Mouse (Mus musculus) kidney, embryonic 14.5 days (tissue): Measurements from ENCODE around the gene Smyd2. TPM values are rescaled to one million over a fixed set of nuclear protein-coding genes. Genes with fewer than 3 reads are reported as not detected.

Experiments
- ATAC-seq: fragments of 200-750 bp; cut with Nextera tagmentation; 2 replicates; pipeline ENCODE4 v1.8.0; 2017; ENCODE audit warnings: moderate number of reproducible peaks, mild to moderate bottlenecking, moderate TSS enrichment, moderate library complexity; ENCODE audit not compliant: low FRiP score, low TSS enrichment
- H3K27ac ChIP-seq: fragments of 300-500 bp; sonication (generic); 2 replicates; pipeline ENCODE4 v1.5.1; 2014; ENCODE audit warnings: low read depth, mild to moderate bottlenecking, low read length, moderate library complexity, mixed read lengths
- H3K27me3 ChIP-seq: fragments of 300-500 bp; sonication (generic); 2 replicates; pipeline ENCODE4 v1.6.1; 2014; ENCODE audit warnings: mild to moderate bottlenecking, low read length; ENCODE audit not compliant: control insufficient read depth, insufficient read depth
- H3K36me3 ChIP-seq: fragments of 300-500 bp; sonication (generic); 2 replicates; pipeline ENCODE4 v1.6.1; 2014; ENCODE audit warnings: low read length, mixed read lengths; ENCODE audit not compliant: control insufficient read depth, insufficient read depth
- H3K4me1 ChIP-seq: fragments of 300-500 bp; sonication (generic); 2 replicates; pipeline ENCODE4 v1.6.1; 2014; ENCODE audit warnings: low read length, mixed read lengths; ENCODE audit not compliant: control insufficient read depth, insufficient read depth
- H3K4me2 ChIP-seq: fragments of 300-500 bp; sonication (generic); replicated peaks from 2 replicates; pipeline ENCODE4 v1.6.1; 2014; ENCODE audit warnings: low read depth, mild to moderate bottlenecking, low read length
- H3K4me3 ChIP-seq: fragments of 300-500 bp; sonication (generic); 2 replicates; pipeline ENCODE4 v1.5.1; 2014; ENCODE audit warnings: mild to moderate bottlenecking, low read length
- H3K9ac ChIP-seq: fragments of 300-500 bp; sonication (generic); 2 replicates; pipeline ENCODE4 v1.6.1; 2014; ENCODE audit warnings: low read depth, mild to moderate bottlenecking, low read length, moderate library complexity
- H3K9me3 ChIP-seq: fragments of 300-500 bp; sonication (generic); 2 replicates; pipeline ENCODE4 v1.6.1; 2016; ENCODE audit warnings: low read length; ENCODE audit not compliant: control insufficient read depth
- WGBS: fragments of 180-500 bp; shearing (Covaris S2); extraction: QIAGEN DNeasy Blood & Tissue Kit; methylation state at CpG from one replicate; pipeline ENCODE4 v1.1.7; 2014; 5-methylcytosine and 5-hydroxymethylcytosine counted together
- polyA plus RNA-seq: library from polyadenylated mRNA; unstranded; fragments of >200 nt; fragmentation: Nextera tagmentation; extraction: Ambion mirVana; gene quantifications from 2 replicates; pipeline ENCODE4 v1.2.1, GENCODE M21; 2014

Gene Smyd2
- polyA plus RNA-seq, 1 experiment from 2014 or later = 93.3 TPM

DNA sequence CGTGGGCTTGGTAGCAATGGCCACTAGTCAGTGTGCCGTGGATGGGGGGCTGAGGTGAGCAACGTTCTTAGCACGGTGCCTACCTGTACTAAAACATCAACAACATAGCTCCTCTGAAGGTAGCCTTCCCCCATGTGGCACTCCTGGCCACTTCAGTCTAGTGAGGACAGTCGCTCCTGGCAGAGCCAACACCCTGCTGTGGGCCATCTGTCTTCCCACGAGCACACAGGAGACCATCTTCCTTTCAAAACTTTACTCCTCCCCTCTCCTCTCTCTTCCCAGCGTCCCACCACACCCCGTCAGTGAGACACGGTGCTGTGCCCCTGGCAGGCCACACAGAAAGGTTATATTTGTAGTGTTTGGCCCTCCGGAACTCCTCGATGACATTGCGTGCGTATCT, 37.2 kb downstream of the Smyd2 start:
- H3K27me3 ChIP-seq = no peaks in the 10 kb centered on the region
- whole genome bisulfite sequencing = 64% methylated on average over 13 of the region's 13 CpGs
- 0 out of 2 replicates have a peak, but pooled peaks cover 12% of the 10 kb centered on the region for H3K4me1 ChIP-seq
- ATAC-seq = no peak
- no peak overlapping the region for H3K4me3 ChIP-seq
- peaks cover 14% of the 10 kb centered on the region for H3K36me3 ChIP-seq
- no peak overlapping the region for H3K9ac ChIP-seq
- H3K27ac ChIP-seq = no peak overlapping the region
- no peaks in the 10 kb centered on the region for H3K9me3 ChIP-seq
- H3K4me2 ChIP-seq = no peak overlapping the region

DNA sequence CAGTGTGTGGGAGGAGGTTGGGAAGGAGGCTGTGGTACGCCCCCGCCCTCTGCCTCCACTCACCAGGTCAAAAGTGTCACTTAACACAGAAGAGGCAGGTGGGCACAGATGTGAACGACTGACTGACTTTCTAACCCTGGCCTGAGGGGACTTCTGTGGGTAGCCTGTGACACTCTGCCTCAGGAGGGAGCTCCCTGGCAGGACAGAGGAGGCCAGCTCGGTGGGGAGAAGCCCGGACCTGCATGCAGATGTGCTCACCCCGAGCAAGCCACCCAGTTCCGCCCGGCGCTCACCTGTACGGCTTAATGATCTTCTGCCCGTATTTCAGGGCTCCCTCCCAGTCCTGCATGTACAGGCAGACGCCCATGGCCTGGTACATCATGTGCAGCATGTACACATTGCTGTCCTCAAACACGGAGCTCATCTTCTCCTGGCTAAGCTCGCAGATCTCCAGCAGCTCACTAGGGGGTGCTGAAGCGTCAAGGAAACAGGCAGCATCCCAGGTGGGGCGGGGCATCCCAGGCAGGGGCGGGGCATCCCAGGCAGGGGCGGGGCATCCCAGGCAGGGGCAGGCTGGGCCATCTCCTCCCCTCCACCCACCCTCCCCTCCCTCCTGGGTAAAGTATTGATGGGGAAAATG, 38.5 kb downstream of the Smyd2 start:
- peak; percentile 20; the same call in 1 of the 2 replicates for ATAC-seq
- no peak overlapping the region for H3K27ac ChIP-seq
- WGBS = 27% methylated on average over 18 of the region's 18 CpGs

GRCm38 (mm10) chr1:189882886-189883285, 39.3 kb downstream of the Smyd2 start:
- peak; percentile 13 for ATAC-seq
- H3K4me2 ChIP-seq = no peak overlapping the region
- no peaks in the 10 kb centered on the region for H3K9me3 ChIP-seq
- H3K36me3 ChIP-seq = peaks cover 14% of the 10 kb centered on the region
- no peak overlapping the region for H3K27ac ChIP-seq
- H3K4me1 ChIP-seq = 0 out of 2 replicates have a peak, but pooled peaks cover 9% of the 10 kb centered on the region
- 46% methylated on average over 7 of the region's 7 CpGs for WGBS
- no peak overlapping the region for H3K4me3 ChIP-seq
- no peaks in the 10 kb centered on the region for H3K27me3 ChIP-seq
- H3K9ac ChIP-seq = no peak overlapping the region

More for the DNA sequence above, 38.5 kb downstream of the Smyd2 start:
- Histone ChIP-seq H3K9me3 (no peaks in the 10 kb centered on the region), H3K9ac (no peak overlapping the region), H3K4me1 (0 out of 2 replicates have a peak, but pooled peaks cover 9% of the 10 kb centered on the region), H3K36me3 (peaks cover 14% of the 10 kb centered on the region), H3K27me3 (no peaks in the 10 kb centered on the region), H3K4me3 (no peak overlapping the region), H3K4me2 (no peak overlapping the region)

DNA sequence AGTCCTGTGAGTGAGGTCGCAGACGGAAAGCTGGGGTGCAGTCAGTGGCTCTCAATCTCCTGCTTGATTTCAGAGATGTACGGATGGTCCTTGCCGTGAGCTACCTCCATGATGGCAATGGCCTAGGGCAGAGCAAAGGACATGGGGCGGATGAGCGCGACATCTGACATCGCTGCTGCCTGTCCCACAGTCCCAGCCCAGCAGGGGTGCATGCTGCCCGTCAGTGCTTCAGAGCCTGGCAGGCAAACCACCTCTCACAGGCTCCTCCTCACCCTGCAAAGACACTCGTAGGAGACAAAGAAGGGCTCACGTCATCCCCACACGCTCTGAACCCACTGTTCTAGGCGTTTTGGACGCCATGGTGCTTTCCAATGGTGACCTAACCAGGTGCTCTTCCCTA, 41.4 kb downstream of the Smyd2 start:
- Histone ChIP-seq H3K4me3 (no peak overlapping the region), H3K4me2 (no peak overlapping the region), H3K27me3 (no peaks in the 10 kb centered on the region), H3K9ac (no peak overlapping the region), H3K9me3 (no peaks in the 10 kb centered on the region), H3K4me1 (0 out of 2 replicates have a peak, but pooled peaks cover 9% of the 10 kb centered on the region), H3K27ac (no peak overlapping the region), H3K36me3 (peaks cover 15% of the 10 kb centered on the region; the same call in 1 of the 2 replicates)
- 72% methylated on average over 14 of the region's 14 CpGs for WGBS
- ATAC-seq = no peak

GRCm38 (mm10) chr1:189879965-189880364, 42.2 kb downstream of the Smyd2 start:
- Histone ChIP-seq H3K9ac (no peak overlapping the region), H3K27me3 (no peaks in the 10 kb centered on the region), H3K9me3 (no peaks in the 10 kb centered on the region), H3K4me3 (no peak overlapping the region), H3K36me3 (peaks cover 13% of the 10 kb centered on the region; the same call in 1 of the 2 replicates), H3K4me2 (no peak overlapping the region), H3K4me1 (peaks cover 13% of the 10 kb centered on the region), H3K27ac (peak overlapping the region; percentile 42)
- ATAC-seq = peak; percentile 28; the same call in 1 of the 2 replicates
- 39% methylated on average over 8 of the region's 8 CpGs for WGBS

DNA sequence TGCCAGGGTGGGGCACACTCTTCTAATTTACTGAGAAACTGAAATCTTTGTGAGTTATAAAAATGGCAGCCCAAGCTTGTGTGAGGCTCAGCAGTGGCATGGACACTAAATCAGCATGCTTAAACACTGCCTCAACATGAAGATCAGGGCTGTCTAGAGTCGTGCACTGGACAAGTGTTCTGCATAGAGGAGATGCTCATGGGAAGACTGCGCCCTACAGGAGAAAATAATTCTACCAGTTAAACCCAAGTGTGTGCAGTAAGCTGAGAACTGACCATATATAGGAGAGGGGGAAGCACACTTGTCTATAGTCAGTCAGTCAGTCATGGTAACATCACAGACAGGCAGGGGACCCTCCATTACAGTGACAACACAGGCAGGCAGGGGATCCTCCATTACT, 43.0 kb downstream of the Smyd2 start:
- Histone ChIP-seq H3K9me3 (no peaks in the 10 kb centered on the region), H3K36me3 (peaks cover 12% of the 10 kb centered on the region; the same call in 1 of the 2 replicates), H3K4me1 (peaks cover 18% of the 10 kb centered on the region), H3K4me3 (no peak overlapping the region), H3K27ac (no peak overlapping the region), H3K4me2 (no peak overlapping the region), H3K9ac (no peak overlapping the region), H3K27me3 (no peaks in the 10 kb centered on the region)
- whole genome bisulfite sequencing = 62% methylated on average over 2 of the region's 2 CpGs
- ATAC-seq = peak; percentile 15; the same call in 1 of the 2 replicates

GRCm38 (mm10) chr1:189876162-189876561, 46.0 kb downstream of the Smyd2 start:
- Histone ChIP-seq H3K4me2 (no peak overlapping the region), H3K9ac (no peak overlapping the region), H3K4me3 (no peak overlapping the region), H3K4me1 (peaks cover 18% of the 10 kb centered on the region), H3K27ac (no peak overlapping the region), H3K27me3 (no peaks in the 10 kb centered on the region), H3K9me3 (no peaks in the 10 kb centered on the region), H3K36me3 (peaks cover 23% of the 10 kb centered on the region; the same call in 1 of the 2 replicates)
- no peak for ATAC-seq
- 62% methylated on average over 8 of the region's 8 CpGs for WGBS

DNA sequence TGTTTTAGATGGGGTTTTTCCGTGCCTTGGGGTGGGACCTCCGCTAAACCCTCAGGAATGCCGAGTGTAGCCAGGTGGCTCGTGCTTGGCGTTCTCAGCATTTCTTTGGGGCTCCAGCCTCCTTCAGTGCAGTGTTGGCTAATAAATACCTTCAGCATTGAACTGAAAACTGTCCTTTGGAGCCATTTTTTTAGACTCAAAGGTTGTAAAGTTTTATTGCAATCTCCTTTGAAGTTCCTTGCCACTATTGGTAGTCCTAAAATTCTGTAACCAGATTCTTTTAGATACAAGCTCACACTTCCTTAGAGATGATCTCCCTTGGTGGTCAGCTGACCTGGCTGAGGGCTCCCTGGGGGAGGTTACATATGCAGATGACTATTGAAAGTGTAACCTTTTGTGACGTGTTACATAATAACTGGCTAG, 46.7 kb downstream of the Smyd2 start:
- H3K9me3 ChIP-seq = no peaks in the 10 kb centered on the region
- no peak overlapping the region for H3K9ac ChIP-seq
- H3K36me3 ChIP-seq = peaks cover 29% of the 10 kb centered on the region
- 12% methylated on average over 6 of the region's 6 CpGs for WGBS
- no peak overlapping the region for H3K4me2 ChIP-seq
- H3K4me3 ChIP-seq = no peak overlapping the region
- H3K27me3 ChIP-seq = no peaks in the 10 kb centered on the region
- no peak overlapping the region for H3K27ac ChIP-seq
- H3K4me1 ChIP-seq = peaks cover 15% of the 10 kb centered on the region
- ATAC-seq = no peak

DNA sequence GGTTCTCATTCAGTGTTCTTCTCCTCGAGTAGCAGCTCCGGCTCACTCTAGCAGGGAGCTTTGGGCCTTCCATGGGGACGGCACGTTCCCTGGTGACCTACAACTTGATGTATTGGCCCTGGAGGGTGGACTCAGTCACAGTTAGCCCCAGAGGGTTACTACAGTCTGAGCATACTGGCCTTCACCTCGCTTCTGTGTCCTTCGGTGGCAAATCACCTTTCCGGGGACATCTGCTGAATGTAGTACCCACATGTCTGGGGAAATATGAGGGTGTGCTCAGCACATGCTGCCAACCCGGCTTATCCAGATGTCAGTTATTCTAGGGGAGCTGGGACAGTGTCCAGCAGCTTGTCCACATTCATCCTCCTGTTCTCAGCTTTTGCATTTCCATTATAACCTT, 48.6 kb downstream of the Smyd2 start:
- WGBS = 85% methylated on average over 8 of the region's 8 CpGs
- peaks cover 37% of the 10 kb centered on the region for H3K36me3 ChIP-seq
- ATAC-seq = no peak
- H3K4me1 ChIP-seq = peaks cover 9% of the 10 kb centered on the region
- no peaks in the 10 kb centered on the region for H3K9me3 ChIP-seq
- no peak overlapping the region for H3K27ac ChIP-seq
- no peak overlapping the region for H3K4me3 ChIP-seq
- no peaks in the 10 kb centered on the region for H3K27me3 ChIP-seq
- H3K4me2 ChIP-seq = no peak overlapping the region
- no peak overlapping the region for H3K9ac ChIP-seq
